Mouse (Mus musculus) lung, embryonic 16.5 days (tissue): ENCODE data around the gene Bglap. TPM values are rescaled to one million over a fixed set of nuclear protein-coding genes. Genes with fewer than 3 reads are reported as not detected.
"Not testable (repeated sequence)": the region's sequence is repeated elsewhere in the genome, so short reads cannot be mapped to it uniquely, and the experiment has no call there.

Source experiments
- ATAC-seq: fragments of 200-750 bp; cut with Nextera tagmentation; 2 replicates; pipeline ENCODE4 v1.8.0; 2017; ENCODE audit warnings: low read depth, mild to moderate bottlenecking, moderate library complexity
- H3K27ac ChIP-seq: fragments of 300-500 bp; sonication (generic); 2 replicates; pipeline ENCODE4 v1.5.1; 2014; ENCODE audit warnings: mild to moderate bottlenecking, control low read depth, low read length
- H3K27me3 ChIP-seq: fragments of 300-500 bp; sonication (generic); 2 replicates; pipeline ENCODE4 v1.6.1; 2014; ENCODE audit warnings: low read depth, low read length, mixed read lengths; ENCODE audit not compliant: control insufficient read depth, insufficient read depth
- H3K36me3 ChIP-seq: fragments of 300-500 bp; sonication (generic); 2 replicates; pipeline ENCODE4 v1.6.1; 2014; ENCODE audit warnings: low read length; ENCODE audit not compliant: control insufficient read depth, insufficient read depth
- H3K4me1 ChIP-seq: fragments of 300-500 bp; sonication (generic); replicated peaks from 2 replicates; pipeline ENCODE4 v1.6.1; 2014; ENCODE audit warnings: low read length, mixed read lengths; ENCODE audit not compliant: control insufficient read depth, insufficient read depth
- H3K4me2 ChIP-seq: fragments of 300-500 bp; sonication (generic); 2 replicates; pipeline ENCODE4 v1.6.1; 2014; ENCODE audit warnings: low read depth, low read length, control low read depth
- H3K4me3 ChIP-seq: fragments of 300-500 bp; sonication (generic); 2 replicates; pipeline ENCODE4 v1.5.1; 2014; ENCODE audit warnings: mild to moderate bottlenecking, low read length, control low read depth
- H3K9ac ChIP-seq: fragments of 300-500 bp; sonication (generic); 2 replicates; pipeline ENCODE4 v1.6.1; 2014; ENCODE audit warnings: low read length, control low read depth
- H3K9me3 ChIP-seq: fragments of 300-500 bp; sonication (generic); 2 replicates; pipeline ENCODE4 v1.6.1; 2016; ENCODE audit warnings: low read length; ENCODE audit not compliant: control insufficient read depth
- WGBS: fragments of 180-500 bp; shearing (Covaris S2); extraction: QIAGEN DNeasy Blood & Tissue Kit; methylation state at CpG from one replicate; pipeline ENCODE4 v1.1.7; 2014; 5-methylcytosine and 5-hydroxymethylcytosine counted together
- polyA plus RNA-seq: library from polyadenylated mRNA; unstranded; fragments of >200 nt; fragmentation: Nextera tagmentation; extraction: Ambion mirVana; gene quantifications from 2 replicates; pipeline ENCODE4 v1.2.1, GENCODE M21; 2015

Gene Bglap
- 0.94 TPM in 1 of 2 replicates, not detected in the other for polyA plus RNA-seq

DNA sequence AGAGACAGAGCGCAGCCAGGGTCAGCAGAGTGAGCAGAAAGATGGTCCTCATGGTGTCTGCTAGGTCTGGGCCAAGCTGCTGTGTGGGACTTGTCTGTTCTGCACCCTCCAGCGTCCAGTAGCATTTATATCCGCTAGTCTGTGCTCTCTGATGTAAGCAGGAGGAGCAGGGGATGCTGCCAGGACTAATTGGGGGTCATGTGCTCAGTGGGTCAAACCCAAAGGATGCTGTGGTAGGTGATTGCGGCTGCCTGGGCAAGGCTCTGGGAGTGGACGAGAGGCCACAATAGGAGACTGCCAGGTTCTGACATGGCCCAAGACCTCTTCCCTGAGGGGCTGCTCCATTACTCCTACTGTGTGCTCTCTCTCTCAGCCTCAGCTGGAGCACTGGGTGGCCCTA is at the start of gene Bglap:
Gene Bglap (minus strand): TSS at position 101 of the 400 bp plus-strand sequence.
- Histone ChIP-seq H3K36me3 (no peaks in the 10 kb centered on the region), H3K4me2 (no peak within 1 kb of the TSS), H3K9me3 (no peaks in the 10 kb centered on the region), H3K4me3 (no peak within 1 kb of the TSS), H3K9ac (no peak within 1 kb of the TSS), H3K4me1 (no peaks in the 10 kb centered on the region), H3K27ac (no peak within 1 kb of the TSS), H3K27me3 (no peaks in the 10 kb centered on the region)
- WGBS: 70% methylated on average over 5 of the region's 5 CpGs
- no peak for ATAC-seq

DNA sequence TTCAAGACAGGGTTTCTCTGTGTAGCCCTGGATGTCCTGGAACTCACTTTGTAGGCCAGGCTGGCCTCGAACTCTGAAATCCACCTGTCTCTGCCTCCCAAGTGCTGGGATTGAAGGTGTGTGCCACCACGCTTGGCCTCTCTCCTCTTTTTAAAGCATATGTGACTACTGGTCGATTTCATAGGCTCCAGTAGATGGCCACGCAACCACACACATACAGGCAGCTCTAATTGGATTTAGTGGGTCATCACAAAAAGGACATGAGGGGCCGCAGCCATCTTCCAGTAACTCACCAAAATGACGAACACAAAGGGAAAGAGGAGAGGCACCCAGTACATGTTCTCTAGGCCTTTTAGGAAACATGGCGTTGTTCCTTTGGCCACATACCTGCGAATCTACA is 44.4 kb upstream of the Bglap start:
- not testable (repeated sequence) for H3K9me3 ChIP-seq, H3K27me3 ChIP-seq, ATAC-seq, H3K9ac ChIP-seq, H3K4me2 ChIP-seq, H3K27ac ChIP-seq, H3K36me3 ChIP-seq, H3K4me3 ChIP-seq
- 63% methylated on average over 8 of the region's 8 CpGs for WGBS
- peaks cover 11% of the 10 kb centered on the region for H3K4me1 ChIP-seq

DNA sequence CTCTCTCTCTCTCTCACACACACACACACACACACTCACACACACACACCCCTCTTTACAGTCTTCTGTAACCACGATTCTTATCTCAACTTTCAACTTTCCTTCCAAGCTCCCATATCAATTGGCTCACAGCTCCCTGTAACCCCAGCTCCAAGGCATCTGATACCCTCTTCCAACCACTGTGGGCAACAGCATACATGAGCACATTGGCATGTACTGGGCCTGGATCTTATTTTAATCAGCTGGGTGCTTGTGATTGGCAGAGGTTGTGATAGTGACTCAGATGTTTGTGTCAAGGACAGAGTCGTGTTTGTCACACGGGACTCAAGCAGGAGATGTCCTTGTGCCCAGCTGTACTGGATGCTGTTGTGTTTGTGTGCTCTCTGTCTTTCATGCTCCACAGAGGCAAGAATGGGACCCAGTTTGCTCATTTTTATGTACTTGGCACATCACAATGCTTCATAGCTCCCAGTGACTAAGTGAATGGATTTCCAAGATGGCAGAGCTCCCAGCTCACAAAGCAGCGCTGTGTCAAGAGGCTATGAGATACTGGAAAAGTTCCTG is 43.2 kb upstream of the Bglap start:
- Histone ChIP-seq H3K4me2 (no peak overlapping the region), H3K36me3 (no peaks in the 10 kb centered on the region), H3K27me3 (no peaks in the 10 kb centered on the region), H3K27ac (no peak overlapping the region), H3K9ac (no peak overlapping the region), H3K4me3 (no peak overlapping the region), H3K9me3 (no peaks in the 10 kb centered on the region), H3K4me1 (peaks cover 15% of the 10 kb centered on the region)
- ATAC-seq: no peak
- WGBS: 64% methylated on average over 4 of the region's 4 CpGs

DNA sequence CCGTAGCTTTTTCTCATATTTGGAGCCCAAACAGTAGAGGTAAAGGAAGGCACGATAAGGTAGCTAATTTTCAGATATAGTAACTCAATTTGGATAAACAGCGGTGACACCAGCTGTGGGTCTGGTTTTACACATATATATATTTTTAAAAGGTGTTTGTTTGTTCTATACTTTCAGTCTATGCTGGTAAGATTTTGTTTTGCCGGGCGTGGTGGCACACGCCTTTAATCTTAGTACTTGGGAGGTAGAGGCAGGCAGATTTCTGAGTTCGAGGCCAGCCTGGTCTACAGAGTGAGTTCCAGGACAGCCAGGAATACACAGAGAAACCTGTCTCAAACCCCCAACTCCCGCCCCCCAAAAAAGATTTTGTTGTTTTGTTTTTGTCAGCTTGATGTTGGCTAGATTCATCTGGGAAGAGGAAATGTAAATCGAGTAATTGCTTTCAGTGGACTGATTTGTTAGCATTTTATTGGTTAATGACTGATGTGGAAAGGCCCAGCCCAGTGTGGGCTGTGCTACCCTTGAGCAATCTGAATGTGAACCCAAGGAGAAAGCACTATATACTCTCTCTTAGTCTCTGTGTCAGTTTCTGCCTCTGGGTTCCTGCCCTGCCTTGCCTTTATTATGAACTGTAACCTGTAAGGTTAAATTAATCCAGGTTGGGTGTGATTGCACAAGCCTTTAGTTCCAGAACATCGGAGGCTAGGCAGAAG is 41.6 kb upstream of the Bglap start:
- Histone ChIP-seq H3K27ac (no peak overlapping the region), H3K4me3 (no peak overlapping the region), H3K4me2 (no peak overlapping the region), H3K9me3 (no peaks in the 10 kb centered on the region), H3K9ac (peak overlapping the region; percentile 47; the same call in 1 of the 2 replicates), H3K36me3 (no peaks in the 10 kb centered on the region; the same call in 1 of the 2 replicates), H3K27me3 (no peaks in the 10 kb centered on the region), H3K4me1 (peaks cover 21% of the 10 kb centered on the region)
- ATAC-seq: no peak
- WGBS: 79% methylated on average over 10 of the region's 10 CpGs

DNA sequence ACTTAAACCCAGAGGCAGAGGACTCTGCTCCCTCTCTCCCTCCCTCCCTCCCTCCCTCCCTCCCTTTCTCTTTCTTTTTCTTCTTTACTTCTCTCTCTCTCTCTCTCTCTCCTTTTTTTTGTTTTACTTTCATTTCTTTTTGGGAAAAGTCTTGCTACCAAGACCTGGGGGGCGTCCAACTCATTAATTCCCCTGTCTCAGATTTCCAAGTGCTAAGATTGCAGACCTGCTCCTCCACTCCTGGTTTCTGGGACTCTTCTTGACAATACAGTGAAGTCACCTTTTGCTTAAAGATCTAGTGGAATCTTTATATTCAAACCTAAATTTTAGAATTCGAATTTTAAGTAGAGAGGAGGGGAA is 41.0 kb upstream of the Bglap start:
- Histone ChIP-seq H3K9me3 (no peaks in the 10 kb centered on the region), H3K27me3 (no peaks in the 10 kb centered on the region), H3K36me3 (peaks cover 5% of the 10 kb centered on the region), H3K4me3 (peak overlapping the region; percentile 94), H3K27ac (no peak overlapping the region), H3K9ac (peak overlapping the region; percentile 47), H3K4me1 (peaks cover 21% of the 10 kb centered on the region), H3K4me2 (peak overlapping the region; percentile 86)
- no peak for ATAC-seq
- WGBS: 11% methylated on average over 2 of the region's 2 CpGs

DNA sequence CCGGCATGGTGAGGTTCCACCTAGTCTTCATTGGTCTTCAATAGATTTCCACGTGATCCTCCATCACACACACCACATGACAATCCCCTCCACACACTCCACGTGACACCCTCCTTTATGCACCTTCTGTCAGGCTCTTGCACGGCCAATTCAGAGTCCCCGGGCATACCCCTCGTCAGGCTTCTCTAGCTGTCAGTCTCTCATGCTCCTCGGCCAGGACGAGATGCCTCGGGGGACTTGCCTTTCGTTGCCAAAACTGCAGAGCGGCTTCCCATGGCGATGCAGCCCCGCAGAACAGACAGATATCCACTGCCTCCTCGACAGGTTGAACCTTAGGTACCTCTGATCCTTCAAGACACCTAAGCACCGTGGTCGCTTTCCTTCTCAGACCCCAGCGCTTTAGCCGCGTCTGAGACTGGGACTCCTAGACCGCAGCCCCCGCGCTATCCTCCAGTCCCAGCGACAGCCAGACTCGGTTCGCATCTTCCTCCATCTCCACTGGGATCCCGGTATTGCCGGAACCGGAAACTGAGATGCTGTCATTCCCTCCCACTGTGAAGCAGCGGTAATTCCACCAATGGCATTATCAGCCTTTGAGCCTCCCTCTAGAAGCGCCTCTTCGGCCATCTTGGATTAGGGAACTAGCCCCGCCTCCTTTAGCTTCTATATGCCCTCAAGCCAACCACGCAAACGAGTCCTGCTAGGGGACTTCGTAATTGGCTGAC is 40.5 kb upstream of the Bglap start, which contains the start of gene Slc25a44:
Gene Slc25a44 (minus strand): TSS at position 535 of the 725 bp plus-strand sequence.
- Histone ChIP-seq H3K9me3 (no peaks in the 10 kb centered on the region), H3K4me1 (peaks cover 21% of the 10 kb centered on the region), H3K36me3 (peaks cover 7% of the 10 kb centered on the region), H3K4me3 (peak within 1 kb of the TSS; percentile 94), H3K9ac (peak within 1 kb of the TSS; percentile 78), H3K27ac (peak within 1 kb of the TSS; percentile 49; the same call in 1 of the 2 replicates), H3K27me3 (no peaks in the 10 kb centered on the region), H3K4me2 (peak within 1 kb of the TSS; percentile 86)
- WGBS: under 1% methylated on average over 35 of the region's 35 CpGs
- peak; percentile 99 for ATAC-seq

DNA sequence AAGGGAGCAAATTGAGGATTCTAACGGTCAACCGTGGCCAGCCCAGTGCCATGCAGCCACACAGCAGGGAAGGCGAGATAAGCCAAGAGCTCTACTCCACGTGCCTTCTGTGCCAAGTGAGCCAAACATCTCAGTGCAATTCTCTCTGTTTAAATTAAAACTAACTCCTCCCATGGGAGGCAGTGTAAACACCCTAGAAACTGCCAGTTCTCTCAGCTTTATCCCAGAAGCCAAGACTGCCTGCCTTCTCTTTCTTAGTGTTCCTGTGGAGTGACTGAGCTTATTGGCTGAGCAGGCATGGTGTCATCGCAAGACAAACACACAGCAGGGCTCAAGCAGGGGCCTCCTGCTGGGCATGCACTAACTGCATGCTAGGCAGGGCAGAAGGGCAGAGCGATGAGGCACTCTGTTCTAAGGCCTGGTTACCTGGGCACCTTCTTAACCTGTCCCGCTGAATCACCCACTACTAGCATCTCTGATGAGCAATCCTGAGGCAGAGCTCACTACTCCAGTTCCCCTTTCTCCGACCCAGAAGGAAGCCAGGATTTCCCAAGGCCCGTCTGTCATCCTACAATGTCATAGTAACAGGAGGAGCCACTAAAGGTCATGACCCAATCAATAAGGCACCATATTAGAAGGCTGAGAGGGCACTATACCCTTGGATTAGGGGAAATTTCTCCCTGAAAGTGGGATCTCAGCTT is 37.9 kb upstream of the Bglap start:
- Histone ChIP-seq H3K4me3 (no peak overlapping the region), H3K27ac (peak overlapping the region; percentile 20; the same call in 1 of the 2 replicates), H3K36me3 (peaks cover 19% of the 10 kb centered on the region), H3K9ac (peak overlapping the region; percentile 28; the same call in 1 of the 2 replicates), H3K9me3 (no peaks in the 10 kb centered on the region), H3K27me3 (no peaks in the 10 kb centered on the region), H3K4me2 (no peak overlapping the region), H3K4me1 (peaks cover 21% of the 10 kb centered on the region)
- 24% methylated on average over 9 of the region's 9 CpGs for WGBS
- peak; percentile 45 for ATAC-seq

DNA sequence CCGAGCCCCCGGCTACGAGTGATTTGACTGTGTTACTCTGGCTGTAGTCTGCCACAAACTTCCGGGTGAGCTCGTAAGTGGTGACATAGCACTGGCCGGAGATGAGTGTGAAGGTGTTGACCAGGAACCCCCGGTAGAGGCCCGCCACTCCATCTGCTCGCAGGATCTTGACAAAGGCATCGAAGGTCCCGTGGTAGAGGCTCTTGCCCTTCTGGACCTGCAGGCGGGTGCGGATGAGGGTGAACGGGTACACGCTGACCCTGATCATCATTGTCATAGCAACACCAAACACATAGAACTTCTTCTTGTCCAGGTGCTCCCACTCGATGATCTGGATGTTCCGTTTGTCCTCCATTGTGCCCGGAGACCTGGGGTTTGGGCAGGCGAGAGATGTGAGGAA is 36.5 kb upstream of the Bglap start:
- Histone ChIP-seq H3K9ac (no peak overlapping the region), H3K36me3 (peaks cover 20% of the 10 kb centered on the region), H3K27ac (no peak overlapping the region), H3K4me3 (no peak overlapping the region), H3K4me2 (no peak overlapping the region), H3K4me1 (peaks cover 21% of the 10 kb centered on the region), H3K9me3 (no peaks in the 10 kb centered on the region), H3K27me3 (no peaks in the 10 kb centered on the region)
- WGBS: 93% methylated on average over 19 of the region's 19 CpGs
- ATAC-seq: no peak

DNA sequence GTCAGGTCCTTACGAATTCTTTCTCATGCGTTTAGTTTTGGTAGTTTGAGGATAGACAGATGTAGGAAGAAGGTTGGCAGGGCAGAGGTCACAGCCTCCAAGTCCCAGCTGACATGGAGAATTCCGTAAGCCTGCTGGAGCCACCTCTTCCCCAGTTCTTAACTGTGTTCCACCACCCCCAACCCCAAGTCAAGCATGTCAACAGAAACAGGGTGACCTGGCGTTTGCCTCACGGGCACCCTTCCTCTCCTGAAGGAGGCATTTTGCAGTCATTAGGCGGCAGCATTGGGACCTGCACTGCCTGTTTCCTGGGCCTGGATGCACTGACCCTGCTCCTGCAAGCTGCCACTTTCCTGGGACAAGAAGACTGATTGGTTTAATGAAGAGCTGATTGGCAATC is 33.8 kb upstream of the Bglap start:
- ATAC-seq: no peak
- H3K27ac ChIP-seq: no peak overlapping the region
- H3K9ac ChIP-seq: no peak overlapping the region
- peaks cover 22% of the 10 kb centered on the region for H3K36me3 ChIP-seq
- H3K4me2 ChIP-seq: no peak overlapping the region
- H3K9me3 ChIP-seq: no peaks in the 10 kb centered on the region
- no peaks in the 10 kb centered on the region for H3K27me3 ChIP-seq
- peaks cover 8% of the 10 kb centered on the region for H3K4me1 ChIP-seq
- WGBS: 77% methylated on average over 6 of the region's 6 CpGs
- no peak overlapping the region for H3K4me3 ChIP-seq
